Mouse (Mus musculus) gastrocnemius, postnatal 36 days (tissue): ENCODE data around the gene Nmu. TPM values are rescaled to one million over a fixed set of nuclear protein-coding genes. Genes with fewer than 3 reads are reported as not detected.

Source experiments
- DNase-seq, 2 experiments: peaks; one replicate each; pipeline ENCODE4 v3.0.0; 2022
- intact Hi-C: fragments of 180-260 bp; cut with DNase I; formaldehyde crosslinking; loops from one replicate; pipeline ENCODE4 v1.15.1; 2025
- long read RNA-seq, 2 experiments: library from polyadenylated mRNA; stranded (forward); transcript quantifications; one replicate each; pipeline ENCODE4 v2.0.0; 2021
- total RNA-seq, 2 experiments: library from RNA; stranded (reverse); gene quantifications; 2 replicates each; pipeline ENCODE4 v1.2.3; 2021

Nmu gene
- not detected for total RNA-seq
- long read RNA-seq, experiment 1 = 0 reads
- long read RNA-seq, experiment 2 = 0 reads

GRCm38 (mm10) chr5:76363453-76364104 is at the start of gene Nmu:
Gene Nmu (minus strand): TSS chr5:76363788.
- DNase-seq = no peak
- intact Hi-C loops = no loop called here

GRCm38 (mm10) chr5:76411697-76412096 is 48.1 kb upstream of the Nmu start:
- intact Hi-C loops = loop anchor here (10.0 kb wide), 3 partner anchors 107 to 547 kb away; partner anchors contain the start of genes Clock and Srd5a3
- DNase-seq = no peak

GRCm38 (mm10) chr5:76394382-76394781 is 30.8 kb upstream of the Nmu start:
- intact Hi-C loops = no loop called here
- no peak for DNase-seq

GRCm38 (mm10) chr5:76389041-76389795 is 25.6 kb upstream of the Nmu start:
- intact Hi-C loops = no loop called here

GRCm38 (mm10) chr5:76388474-76388873 is 24.9 kb upstream of the Nmu start:
- no peak for DNase-seq
- intact Hi-C loops = no loop called here

More at GRCm38 (mm10) chr5:76389041-76389795, 25.6 kb upstream of the Nmu start:
- no peak for DNase-seq

GRCm38 (mm10) chr5:76383673-76384072 is 20.1 kb upstream of the Nmu start:
- no peak for DNase-seq
- intact Hi-C loops = no loop called here

- intact Hi-C loops = no loop called here
- DNase-seq = no peak
These were observed 18.2 kb upstream of the Nmu start for GRCm38 (mm10) chr5:76381836-76382235.

- DNase-seq = no peak
- intact Hi-C loops = no loop called here
These were observed 15.6 kb upstream of the Nmu start for GRCm38 (mm10) chr5:76379216-76379615.

GRCm38 (mm10) chr5:76369215-76369840 is 5.7 kb upstream of the Nmu start:
- intact Hi-C loops = no loop called here
- DNase-seq = no peak

GRCm38 (mm10) chr5:76365406-76365805 is 1.8 kb upstream of the Nmu start:
- intact Hi-C loops = no loop called here

GRCm38 (mm10) chr5:76360786-76361185 is 2.8 kb downstream of the Nmu start:
- intact Hi-C loops = no loop called here

More at GRCm38 (mm10) chr5:76365406-76365805, 1.8 kb upstream of the Nmu start:
- DNase-seq = no peak

GRCm38 (mm10) chr5:76360057-76360456 is 3.5 kb downstream of the Nmu start:
- intact Hi-C loops = no loop called here
- no peak for DNase-seq

More at GRCm38 (mm10) chr5:76360786-76361185, 2.8 kb downstream of the Nmu start:
- no peak for DNase-seq

- no peak for DNase-seq
- intact Hi-C loops = no loop called here
These were observed 11.5 kb downstream of the Nmu start for GRCm38 (mm10) chr5:76351953-76352611.

- intact Hi-C loops = no loop called here
- no peak for DNase-seq
These were observed 12.1 kb downstream of the Nmu start for GRCm38 (mm10) chr5:76351537-76351936.

- DNase-seq = no peak
- intact Hi-C loops = no loop called here
These were observed 17.5 kb downstream of the Nmu start for GRCm38 (mm10) chr5:76346137-76346536.

- no peak for DNase-seq
- intact Hi-C loops = no loop called here
These were observed 22.7 kb downstream of the Nmu start for GRCm38 (mm10) chr5:76340931-76341330.

- no peak for DNase-seq
- intact Hi-C loops = no loop called here
These were observed 26.5 kb downstream of the Nmu start for GRCm38 (mm10) chr5:76337100-76337499.

GRCm38 (mm10) chr5:76333833-76334232 is 29.8 kb downstream of the Nmu start:
- no peak for DNase-seq
- intact Hi-C loops = no loop called here

GRCm38 (mm10) chr5:76330953-76331352 is 32.6 kb downstream of the Nmu start, which contains the start of gene Pdcl2:
Gene Pdcl2 (minus strand): TSS chr5:76331156.
- intact Hi-C loops = no loop called here
- DNase-seq = no peak

GRCm38 (mm10) chr5:76327296-76327695 is 36.3 kb downstream of the Nmu start:
- no peak for DNase-seq
- intact Hi-C loops = no loop called here

GRCm38 (mm10) chr5:76325113-76325512 is 38.5 kb downstream of the Nmu start:
- DNase-seq = no peak
- intact Hi-C loops = no loop called here
